Mouse (Mus musculus) lung, embryonic 15.5 days (tissue): ENCODE data around the gene Ppp1r13b. TPM values are rescaled to one million over a fixed set of nuclear protein-coding genes. Genes with fewer than 3 reads are reported as not detected.

Experiments used
- ATAC-seq: fragments of 200-750 bp; cut with Nextera tagmentation; 2 replicates; pipeline ENCODE4 v1.8.0; 2017; ENCODE audit warnings: moderate number of reproducible peaks, borderline replicate concordance; ENCODE audit not compliant: low FRiP score, low TSS enrichment; ENCODE audit errors: extremely low read depth
- H3K27ac ChIP-seq: fragments of 300-500 bp; sonication (generic); 2 replicates; pipeline ENCODE4 v1.5.1; 2015; ENCODE audit warnings: moderate library complexity, mild to moderate bottlenecking, inconsistent platforms
- H3K27me3 ChIP-seq: fragments of 300-500 bp; sonication (generic); 2 replicates; pipeline ENCODE4 v1.6.1; 2015; ENCODE audit warnings: inconsistent platforms
- H3K36me3 ChIP-seq: fragments of 300-500 bp; sonication (generic); 2 replicates; pipeline ENCODE4 v1.6.1; 2015; ENCODE audit warnings: inconsistent platforms
- H3K4me1 ChIP-seq: fragments of 300-500 bp; sonication (generic); 2 replicates; pipeline ENCODE4 v1.6.1; 2015; ENCODE audit warnings: inconsistent platforms
- H3K4me2 ChIP-seq: fragments of 300-500 bp; sonication (generic); 2 replicates; pipeline ENCODE4 v1.6.1; 2015; ENCODE audit warnings: inconsistent platforms, mild to moderate bottlenecking, moderate library complexity
- H3K4me3 ChIP-seq: fragments of 300-500 bp; sonication (generic); 2 replicates; pipeline ENCODE4 v1.5.1; 2015; ENCODE audit warnings: mild to moderate bottlenecking, inconsistent platforms
- H3K9ac ChIP-seq: fragments of 300-500 bp; sonication (generic); 2 replicates; pipeline ENCODE4 v1.6.1; 2015; ENCODE audit warnings: inconsistent platforms
- H3K9me3 ChIP-seq: fragments of 300-500 bp; sonication (generic); 2 replicates; pipeline ENCODE4 v1.6.1; 2016; ENCODE audit warnings: inconsistent platforms
- WGBS: fragments of 180-500 bp; shearing (Covaris S2); methylation state at CpG from one replicate; pipeline ENCODE4 v1.1.7; 2015; 5-methylcytosine and 5-hydroxymethylcytosine counted together
- polyA plus RNA-seq: library from polyadenylated mRNA; unstranded; fragments of >200 nt; fragmentation: Nextera tagmentation; extraction: Ambion mirVana; gene quantifications from 2 replicates; pipeline ENCODE4 v1.2.1, GENCODE M21; 2015

Ppp1r13b gene
- polyA plus RNA-seq, 1 experiment from 2014 or later: 25.6 TPM

DNA sequence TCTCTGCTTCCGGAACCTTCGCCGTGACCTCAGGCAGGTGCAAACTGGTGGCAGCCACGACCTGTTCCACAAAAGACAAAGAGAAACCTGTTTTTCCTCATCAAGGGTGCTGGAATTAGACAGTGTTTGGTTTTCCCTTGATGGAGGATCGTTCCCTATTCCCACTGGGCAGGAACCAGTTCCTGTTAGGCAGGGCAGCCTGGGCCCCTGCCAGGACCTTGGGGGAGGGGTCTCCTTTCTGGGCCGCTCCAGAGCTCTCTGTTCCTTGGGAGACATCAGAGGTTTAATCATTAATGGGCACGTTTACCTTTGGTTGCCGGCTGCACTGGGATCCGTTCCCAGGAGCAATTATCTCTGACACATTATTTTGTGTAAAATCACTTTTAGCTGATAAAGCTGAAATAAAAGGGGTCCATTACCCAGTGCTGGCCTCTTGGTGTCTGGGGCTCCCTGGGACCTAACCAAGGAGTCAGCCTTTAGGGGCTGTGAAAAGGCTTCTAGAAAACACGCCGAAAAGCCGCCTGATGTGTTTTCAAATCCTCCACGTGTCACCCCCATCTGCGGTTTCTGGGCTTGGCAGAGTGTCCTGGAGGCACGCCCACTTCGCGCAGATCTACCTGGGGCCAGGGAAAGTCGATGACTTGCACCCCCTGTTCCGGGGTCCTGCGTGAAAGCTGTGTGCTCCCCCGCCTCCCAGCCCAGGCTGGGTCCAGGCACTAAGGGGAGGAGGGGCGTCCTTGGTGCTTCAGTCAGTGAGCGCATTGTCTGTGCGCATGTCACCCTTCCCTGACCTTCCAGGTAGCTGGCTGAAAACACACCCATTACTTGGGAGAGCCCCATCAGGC is 29.0 kb upstream of the Ppp1r13b start:
- Histone ChIP-seq H3K36me3 (no peaks in the 10 kb centered on the region), H3K9me3 (no peaks in the 10 kb centered on the region), H3K4me1 (peaks cover 70% of the 10 kb centered on the region), H3K27me3 (no peaks in the 10 kb centered on the region), H3K9ac (0 out of 2 replicates have a peak overlapping the region, but pooled peaks have one; percentile 6), H3K4me3 (no peak overlapping the region), H3K4me2 (peak overlapping the region; percentile 40), H3K27ac (peak overlapping the region; percentile 92)
- ATAC-seq: peak; percentile 77
- WGBS: 27% methylated on average over 24 of the region's 24 CpGs

DNA sequence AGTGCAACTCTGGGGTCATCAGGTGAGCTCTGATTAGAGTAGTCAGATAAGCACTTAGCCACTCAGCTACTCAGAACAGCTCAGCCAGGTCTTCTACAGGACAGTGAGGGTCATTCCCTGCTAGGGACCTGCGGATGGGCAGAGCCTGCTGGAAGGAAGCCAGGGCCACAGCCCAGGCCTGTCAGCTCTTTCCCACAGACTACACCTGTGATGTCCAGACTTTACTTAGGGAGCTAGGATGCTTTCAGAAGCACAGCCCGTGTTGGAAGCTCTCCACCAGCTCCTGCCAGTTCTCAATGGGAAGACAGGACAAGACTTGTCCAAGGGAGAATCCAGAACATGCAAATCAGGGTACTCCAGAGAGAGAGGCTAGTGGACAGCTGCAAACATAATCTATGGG is 26.1 kb upstream of the Ppp1r13b start:
- peak overlapping the region; percentile 1; the same call in 1 of the 2 replicates for H3K4me2 ChIP-seq

DNA sequence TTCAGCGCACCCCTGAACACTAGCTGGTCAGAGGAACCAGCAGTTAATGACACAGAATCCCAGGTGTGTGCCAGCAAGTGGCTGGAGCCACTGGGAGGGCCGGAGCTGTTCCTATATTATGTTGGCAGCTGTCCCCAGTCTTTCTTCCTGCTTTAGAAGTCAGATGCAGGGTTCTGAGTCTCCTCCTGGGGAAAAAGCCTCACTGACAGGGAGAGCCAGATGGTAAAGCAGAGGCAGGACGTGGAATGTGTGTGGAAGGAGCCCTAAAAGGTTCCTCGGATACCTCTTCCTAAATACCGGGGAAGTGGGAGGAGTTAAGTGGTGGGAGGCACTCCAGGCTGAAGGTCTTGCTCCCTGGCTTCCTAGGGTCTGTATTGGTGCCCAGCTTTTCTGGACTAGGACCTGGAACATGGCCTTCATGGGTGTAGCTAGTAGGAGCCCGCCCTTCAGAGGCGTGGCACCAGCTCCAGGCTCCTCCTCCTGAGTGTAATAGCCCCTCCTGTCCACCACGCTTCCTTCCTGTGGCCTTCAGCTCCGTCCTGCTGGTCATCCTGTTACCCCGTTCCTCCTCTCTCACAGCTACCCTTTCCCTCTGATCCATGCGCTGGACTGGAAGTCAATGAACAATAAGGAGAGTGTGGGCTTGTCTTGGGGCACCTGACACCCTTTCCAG is 25.3 kb upstream of the Ppp1r13b start:
- peaks cover 66% of the 10 kb centered on the region for H3K4me1 ChIP-seq
- no peak overlapping the region for H3K9ac ChIP-seq
- peak overlapping the region; percentile 77 for H3K27ac ChIP-seq
- peak; percentile 40; the same call in 1 of the 2 replicates for ATAC-seq
- no peaks in the 10 kb centered on the region for H3K36me3 ChIP-seq
- H3K27me3 ChIP-seq: no peaks in the 10 kb centered on the region
- H3K4me3 ChIP-seq: no peak overlapping the region
- 45% methylated on average over 11 of the region's 11 CpGs for WGBS
- peak overlapping the region; percentile 1; the same call in 1 of the 2 replicates for H3K4me2 ChIP-seq
- H3K9me3 ChIP-seq: no peaks in the 10 kb centered on the region

More for the DNA sequence above, 26.1 kb upstream of the Ppp1r13b start:
- Histone ChIP-seq H3K27me3 (no peaks in the 10 kb centered on the region), H3K36me3 (no peaks in the 10 kb centered on the region), H3K4me1 (peaks cover 68% of the 10 kb centered on the region), H3K9me3 (no peaks in the 10 kb centered on the region), H3K27ac (peak overlapping the region; percentile 77), H3K9ac (no peak overlapping the region), H3K4me3 (no peak overlapping the region)
- 38% methylated on average over 2 of the region's 2 CpGs for WGBS
- ATAC-seq: no peak

DNA sequence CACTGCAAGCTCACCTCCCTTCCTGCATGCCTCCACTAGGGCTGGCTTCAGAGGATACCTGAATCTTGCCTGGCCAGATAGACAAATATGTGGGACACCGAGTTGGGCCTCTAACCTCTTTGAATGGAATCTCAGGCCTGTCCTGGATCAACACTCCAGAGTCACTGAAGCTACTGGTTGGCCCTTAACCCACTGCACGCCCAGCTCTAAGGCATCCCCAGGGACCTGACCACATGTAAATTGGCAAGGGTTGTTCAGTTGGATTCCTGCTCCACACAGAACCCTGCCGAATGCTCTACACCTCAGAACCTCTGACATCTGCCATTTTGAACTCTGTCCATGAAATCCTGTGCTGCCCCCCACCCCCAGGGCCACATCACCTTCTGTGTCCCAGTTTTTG is 24.6 kb upstream of the Ppp1r13b start:
- ATAC-seq: no peak
- no peaks in the 10 kb centered on the region for H3K36me3 ChIP-seq
- WGBS: 43% methylated on average over 3 of the region's 3 CpGs
- no peak overlapping the region for H3K4me3 ChIP-seq
- peak overlapping the region; percentile 77 for H3K27ac ChIP-seq
- no peak overlapping the region for H3K4me2 ChIP-seq
- no peaks in the 10 kb centered on the region for H3K27me3 ChIP-seq
- no peaks in the 10 kb centered on the region for H3K9me3 ChIP-seq
- H3K9ac ChIP-seq: no peak overlapping the region
- H3K4me1 ChIP-seq: peaks cover 66% of the 10 kb centered on the region

DNA sequence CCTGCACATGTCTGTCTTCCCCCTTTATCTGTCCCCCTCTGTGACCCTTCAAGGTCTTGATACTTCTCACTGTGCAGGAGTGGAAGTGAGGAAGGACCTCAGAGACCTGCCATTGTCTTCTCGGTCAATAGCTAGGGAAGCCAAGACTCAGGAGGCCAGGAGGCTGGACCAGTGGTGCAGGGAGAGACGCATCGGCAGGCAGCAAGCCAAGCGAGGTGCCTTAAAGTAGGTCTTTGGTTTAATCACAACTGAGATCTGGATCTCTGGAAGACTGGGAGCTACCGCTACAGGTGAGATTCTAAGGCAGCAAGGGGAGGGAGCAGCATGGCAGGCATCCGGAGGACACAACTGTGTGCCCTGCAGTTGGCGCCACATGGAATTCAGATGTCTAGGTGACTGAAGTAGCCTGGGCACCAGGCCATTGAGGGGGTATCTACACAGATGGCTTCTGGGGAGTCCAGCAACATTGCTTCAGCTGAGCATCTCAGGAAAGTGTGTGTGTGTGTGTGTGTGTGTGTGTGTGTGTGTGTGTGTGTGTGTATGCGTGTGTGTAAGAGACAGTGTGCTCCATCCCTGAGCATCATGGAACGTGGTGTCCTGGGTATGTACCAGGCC is 23.6 kb upstream of the Ppp1r13b start:
- Histone ChIP-seq H3K9me3 (no peaks in the 10 kb centered on the region), H3K4me1 (peaks cover 66% of the 10 kb centered on the region), H3K27me3 (no peaks in the 10 kb centered on the region), H3K4me3 (no peak overlapping the region), H3K9ac (no peak overlapping the region), H3K27ac (peak overlapping the region; percentile 77), H3K36me3 (no peaks in the 10 kb centered on the region), H3K4me2 (no peak overlapping the region)
- WGBS: 83% methylated on average over 9 of the region's 9 CpGs
- ATAC-seq: no peak

DNA sequence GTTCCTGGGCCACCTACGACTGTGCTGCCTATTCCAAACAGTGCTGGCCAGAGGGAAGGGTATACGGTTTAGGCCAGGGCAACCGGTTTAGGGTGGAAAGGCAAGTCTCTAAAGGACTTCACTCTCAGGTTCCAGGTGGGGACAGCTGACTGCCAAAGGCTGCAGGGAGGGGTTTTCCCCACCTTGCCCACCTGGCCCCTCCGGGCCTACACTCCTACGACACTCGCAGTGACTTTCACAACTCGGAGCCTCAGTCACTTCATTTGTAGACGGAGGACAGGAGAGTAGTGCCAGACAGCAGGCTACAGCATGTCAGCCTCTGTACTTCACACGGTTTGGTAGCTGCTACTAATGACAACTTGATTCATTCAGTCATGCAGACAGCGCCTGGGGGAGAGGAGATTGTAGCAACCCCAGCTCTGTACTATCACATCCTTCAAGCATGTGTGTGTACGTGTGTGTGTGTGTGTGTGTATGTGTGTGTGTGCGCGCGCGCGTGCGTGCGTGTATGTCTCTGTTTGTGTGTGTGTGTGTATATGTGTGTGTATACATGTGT is 20.6 kb upstream of the Ppp1r13b start:
- no peak for ATAC-seq
- WGBS: 59% methylated on average over 18 of the region's 18 CpGs
- no peak overlapping the region for H3K4me2 ChIP-seq

DNA sequence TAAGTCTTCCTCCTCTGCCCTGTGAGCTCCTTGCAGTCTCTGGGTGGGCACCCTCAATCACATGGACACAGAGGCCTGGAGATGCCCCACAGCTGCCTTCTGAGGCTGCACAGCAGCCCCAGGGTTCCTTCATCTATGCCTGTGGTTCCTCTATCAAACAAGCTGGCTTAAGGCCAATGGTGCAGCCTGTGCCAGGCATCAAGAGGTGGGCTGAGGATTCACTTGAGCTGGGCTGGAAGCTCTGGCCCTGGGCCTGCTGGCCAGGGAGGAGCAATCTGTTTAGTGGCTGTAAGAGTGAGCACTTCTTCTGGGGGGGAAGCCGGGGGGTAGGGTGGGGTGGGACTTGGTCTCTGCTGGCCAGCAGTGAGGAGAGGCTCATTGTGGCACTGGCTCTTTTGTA is 19.4 kb upstream of the Ppp1r13b start:
- Histone ChIP-seq H3K4me1 (peaks cover 39% of the 10 kb centered on the region), H3K27ac (peak overlapping the region; percentile 68)
- WGBS: 50% methylated on average over 1 of the region's 1 CpGs

More for the DNA sequence above, 20.6 kb upstream of the Ppp1r13b start:
- H3K9ac ChIP-seq: no peak overlapping the region
- H3K27me3 ChIP-seq: no peaks in the 10 kb centered on the region
- peak overlapping the region; percentile 68 for H3K27ac ChIP-seq
- no peaks in the 10 kb centered on the region for H3K36me3 ChIP-seq
- H3K4me3 ChIP-seq: no peak overlapping the region
- peaks cover 50% of the 10 kb centered on the region for H3K4me1 ChIP-seq
- no peaks in the 10 kb centered on the region for H3K9me3 ChIP-seq

GRCm38 (mm10) chr12:111923117-111923516 is 15.2 kb upstream of the Ppp1r13b start:
- 85% methylated on average over 6 of the region's 6 CpGs for WGBS
- peaks cover 29% of the 10 kb centered on the region for H3K4me1 ChIP-seq
- H3K9me3 ChIP-seq: no peaks in the 10 kb centered on the region
- no peak overlapping the region for H3K9ac ChIP-seq
- no peak overlapping the region for H3K4me3 ChIP-seq
- H3K4me2 ChIP-seq: no peak overlapping the region
- H3K27ac ChIP-seq: no peak overlapping the region
- no peaks in the 10 kb centered on the region for H3K36me3 ChIP-seq
- no peaks in the 10 kb centered on the region for H3K27me3 ChIP-seq
- ATAC-seq: no peak

More for the DNA sequence above, 19.4 kb upstream of the Ppp1r13b start:
- Histone ChIP-seq H3K9ac (no peak overlapping the region), H3K4me3 (no peak overlapping the region), H3K36me3 (no peaks in the 10 kb centered on the region), H3K9me3 (no peaks in the 10 kb centered on the region), H3K27me3 (no peaks in the 10 kb centered on the region), H3K4me2 (no peak overlapping the region)
- ATAC-seq: peak; percentile 73

DNA sequence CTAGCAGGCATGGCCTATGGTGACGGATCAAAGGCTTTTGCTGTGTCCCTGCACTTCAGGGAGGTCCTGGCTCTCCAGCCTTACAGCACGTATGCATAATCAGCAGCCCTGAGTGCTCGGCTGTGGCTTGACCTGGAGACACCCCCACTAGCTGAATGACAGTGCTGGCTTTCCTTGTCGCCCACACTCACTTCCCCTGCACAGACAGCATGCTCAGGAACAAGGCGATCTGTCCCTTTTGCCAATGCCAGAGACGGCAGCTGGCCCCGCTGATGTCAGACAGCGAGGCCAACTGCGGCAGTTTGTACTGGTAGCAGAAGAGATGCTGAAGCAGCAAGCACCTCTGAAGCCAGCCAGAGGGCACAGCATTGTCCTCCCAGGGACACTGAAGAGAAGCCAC is 12.1 kb upstream of the Ppp1r13b start:
- ATAC-seq: no peak

DNA sequence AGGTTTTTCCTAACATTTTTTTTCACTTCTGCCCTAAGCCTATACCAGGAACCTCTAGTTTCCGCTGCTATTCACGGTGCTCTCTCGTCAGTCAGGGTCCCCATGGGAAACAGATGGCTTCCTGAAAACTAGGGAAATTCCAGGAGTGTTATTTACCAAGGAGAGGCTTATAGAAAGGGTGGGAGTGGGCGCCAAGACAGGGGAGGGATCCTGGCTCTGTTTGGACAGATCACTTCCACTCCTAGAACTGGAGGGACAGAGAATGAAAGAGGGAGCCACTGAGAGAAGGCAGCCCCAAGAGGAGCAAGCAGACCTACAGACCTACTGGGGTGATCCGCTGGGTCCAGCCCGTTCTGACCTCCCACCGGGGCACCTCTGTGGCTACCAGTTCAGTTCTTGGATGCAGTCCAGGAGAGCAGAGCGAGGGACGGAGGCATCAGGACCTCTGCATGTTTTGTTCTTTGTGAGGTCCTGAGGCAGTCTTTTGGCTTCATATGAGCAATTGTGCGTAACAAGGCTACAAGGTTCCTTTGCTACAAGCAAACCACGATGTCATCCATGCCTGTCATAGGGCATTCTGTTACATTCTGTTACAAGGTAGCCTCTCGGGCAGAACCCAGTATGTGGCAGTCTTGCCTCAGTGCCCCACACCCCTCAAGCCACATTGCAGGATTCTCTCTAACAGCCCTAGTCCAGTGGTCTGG is 8.8 kb upstream of the Ppp1r13b start:
- Histone ChIP-seq H3K9ac (no peak overlapping the region), H3K4me3 (no peak overlapping the region), H3K4me1 (peaks cover 32% of the 10 kb centered on the region), H3K27ac (peak overlapping the region; percentile 84), H3K27me3 (no peaks in the 10 kb centered on the region), H3K9me3 (no peaks in the 10 kb centered on the region), H3K4me2 (no peak overlapping the region; the same call in 1 of the 2 replicates), H3K36me3 (no peaks in the 10 kb centered on the region)
- ATAC-seq: peak; percentile 51; the same call in 1 of the 2 replicates
- 31% methylated on average over 12 of the region's 12 CpGs for WGBS

More for the DNA sequence above, 12.1 kb upstream of the Ppp1r13b start:
- no peaks in the 10 kb centered on the region for H3K36me3 ChIP-seq
- no peak overlapping the region for H3K4me2 ChIP-seq
- H3K27ac ChIP-seq: no peak overlapping the region
- no peaks in the 10 kb centered on the region for H3K9me3 ChIP-seq
- no peaks in the 10 kb centered on the region for H3K27me3 ChIP-seq
- H3K4me1 ChIP-seq: peaks cover 18% of the 10 kb centered on the region
- H3K9ac ChIP-seq: no peak overlapping the region; the same call in 1 of the 2 replicates
- H3K4me3 ChIP-seq: no peak overlapping the region
- WGBS: 29% methylated on average over 9 of the region's 9 CpGs

GRCm38 (mm10) chr12:111915781-111916180 is 7.9 kb upstream of the Ppp1r13b start:
- Histone ChIP-seq H3K9ac (no peak overlapping the region), H3K36me3 (no peaks in the 10 kb centered on the region), H3K27me3 (no peaks in the 10 kb centered on the region), H3K9me3 (no peaks in the 10 kb centered on the region), H3K27ac (peak overlapping the region; percentile 64), H3K4me2 (no peak overlapping the region), H3K4me1 (peaks cover 32% of the 10 kb centered on the region), H3K4me3 (no peak overlapping the region)
- 83% methylated on average over 6 of the region's 6 CpGs for WGBS
- no peak for ATAC-seq
